Mouse (Mus musculus) hindbrain, embryonic 14.5 days (tissue): ENCODE measurements around the gene Mbtps1. TPM values are rescaled to one million over a fixed set of nuclear protein-coding genes. Genes with fewer than 3 reads are reported as not detected.

Experiments used
- ATAC-seq: fragments of 200-750 bp; cut with Nextera tagmentation; 2 replicates; pipeline ENCODE4 v1.8.0; 2017; ENCODE audit warnings: moderate number of reproducible peaks, mild to moderate bottlenecking, moderate TSS enrichment, moderate library complexity; ENCODE audit not compliant: low FRiP score
- DNase-seq: peaks from one replicate; pipeline ENCODE4 v3.0.0-alpha.2; 2015; ENCODE audit warnings: low spot score
- H3K27ac ChIP-seq: fragments of 300-500 bp; sonication (generic); 2 replicates; pipeline ENCODE4 v1.5.1; 2014; ENCODE audit warnings: mild to moderate bottlenecking, moderate library complexity
- H3K27me3 ChIP-seq: fragments of 300-500 bp; sonication (generic); 2 replicates; pipeline ENCODE4 v1.6.1; 2014; ENCODE audit warnings: mild to moderate bottlenecking, low read length, mixed read lengths; ENCODE audit not compliant: control insufficient read depth, insufficient read depth
- H3K36me3 ChIP-seq: fragments of 300-500 bp; sonication (generic); replicated peaks from 2 replicates; pipeline ENCODE4 v1.6.1; 2014; ENCODE audit not compliant: control insufficient read depth, insufficient read depth
- H3K4me1 ChIP-seq: fragments of 300-500 bp; sonication (generic); replicated peaks from 2 replicates; pipeline ENCODE4 v1.6.1; 2014; ENCODE audit warnings: antibody characterized with exemption, low read length, mixed read lengths; ENCODE audit not compliant: control insufficient read depth, insufficient read depth
- H3K4me2 ChIP-seq: fragments of 300-500 bp; sonication (generic); replicated peaks from 2 replicates; pipeline ENCODE4 v1.6.1; 2014; ENCODE audit warnings: mild to moderate bottlenecking, moderate library complexity
- H3K4me3 ChIP-seq: fragments of 300-500 bp; sonication (generic); replicated peaks from 2 replicates; pipeline ENCODE4 v1.5.1; 2014; ENCODE audit warnings: mild to moderate bottlenecking, low read length
- H3K9ac ChIP-seq: fragments of 300-500 bp; sonication (generic); 2 replicates; pipeline ENCODE4 v1.6.1; 2014
- H3K9me3 ChIP-seq: fragments of 300-500 bp; sonication (generic); 2 replicates; pipeline ENCODE4 v1.6.1; 2016; ENCODE audit warnings: low read length; ENCODE audit not compliant: control insufficient read depth
- WGBS: fragments of 180-500 bp; shearing (Covaris S2); extraction: QIAGEN DNeasy Blood & Tissue Kit; methylation state at CpG from one replicate; pipeline ENCODE4 v1.1.7; 2014; 5-methylcytosine and 5-hydroxymethylcytosine counted together
- polyA plus RNA-seq: library from polyadenylated mRNA; unstranded; fragments of >200 nt; fragmentation: Nextera tagmentation; extraction: Ambion mirVana; gene quantifications from 2 replicates; pipeline ENCODE4 v1.2.1, GENCODE M21; 2014

Mbtps1 gene
- polyA plus RNA-seq, 1 experiment from 2014 or later: 51.1 TPM

- H3K9ac ChIP-seq: no peak overlapping the region
- H3K9me3 ChIP-seq: no peaks in the 10 kb centered on the region
- DNase-seq: no peak
- H3K36me3 ChIP-seq: peaks cover 42% of the 10 kb centered on the region
- WGBS: 92% methylated on average over 9 of the region's 9 CpGs
- H3K27ac ChIP-seq: no peak overlapping the region
- no peak overlapping the region for H3K4me2 ChIP-seq
- no peaks in the 10 kb centered on the region for H3K27me3 ChIP-seq
- peaks cover 5% of the 10 kb centered on the region for H3K4me1 ChIP-seq
- no peak for ATAC-seq
- no peak overlapping the region for H3K4me3 ChIP-seq
Observed at GRCm38 (mm10) chr8:119568251-119568650, 9.7 kb upstream of the Mbtps1 start.

DNA sequence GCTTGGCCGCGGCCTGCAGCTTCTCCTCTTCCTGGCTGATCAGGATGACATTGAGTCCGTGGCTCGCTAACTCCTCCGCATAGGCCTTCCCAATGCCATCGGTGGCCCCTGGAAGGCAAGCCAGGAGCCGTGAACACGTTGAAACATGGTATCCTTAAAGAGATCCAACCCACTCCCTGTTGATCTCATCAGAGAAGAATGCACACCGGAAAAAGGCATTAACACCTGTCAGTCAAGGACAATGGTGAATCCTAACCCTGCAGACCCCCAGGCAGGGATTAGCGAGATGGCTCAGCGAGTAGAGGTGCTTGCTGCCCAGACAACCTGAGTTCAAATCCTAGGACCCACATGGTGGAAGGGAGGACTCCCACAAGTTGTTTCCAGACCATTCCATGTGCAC, 7.8 kb upstream of the Mbtps1 start:
- no peaks in the 10 kb centered on the region for H3K27me3 ChIP-seq
- ATAC-seq (no peak), DNase-seq (no peak)
- no peak overlapping the region for H3K4me3 ChIP-seq
- H3K4me1 ChIP-seq: no peaks in the 10 kb centered on the region
- peaks cover 59% of the 10 kb centered on the region for H3K36me3 ChIP-seq
- 85% methylated on average over 11 of the region's 11 CpGs for WGBS
- H3K9me3 ChIP-seq: no peaks in the 10 kb centered on the region
- H3K9ac ChIP-seq: no peak overlapping the region
- H3K4me2 ChIP-seq: no peak overlapping the region
- H3K27ac ChIP-seq: no peak overlapping the region

DNA sequence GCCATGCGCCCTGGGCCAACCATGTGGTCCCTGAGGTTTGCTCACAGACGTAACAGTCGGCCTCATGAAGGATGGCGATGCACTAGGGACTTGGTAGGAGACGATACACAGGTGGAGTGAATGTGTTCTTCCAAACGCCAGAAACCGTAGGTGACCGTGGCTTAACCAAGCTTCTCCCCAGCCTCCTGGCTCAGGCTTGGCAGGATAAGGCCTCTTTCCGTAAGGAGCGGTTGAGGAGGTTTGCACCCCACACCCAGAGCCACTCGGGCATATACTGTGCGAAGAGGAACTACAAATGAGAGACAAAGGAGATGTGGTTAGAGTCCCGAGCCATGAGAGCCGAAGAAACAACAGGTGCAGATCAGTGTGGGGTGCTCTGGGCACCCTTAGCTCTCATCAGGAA, 5.3 kb upstream of the Mbtps1 start:
- peaks cover 70% of the 10 kb centered on the region for H3K36me3 ChIP-seq
- 96% methylated on average over 14 of the region's 14 CpGs for WGBS
- no peaks in the 10 kb centered on the region for H3K27me3 ChIP-seq
- no peak overlapping the region for H3K4me3 ChIP-seq
- no peak overlapping the region for H3K9ac ChIP-seq
- DNase-seq (no peak), ATAC-seq (no peak)
- H3K4me2 ChIP-seq: no peak overlapping the region
- no peaks in the 10 kb centered on the region for H3K9me3 ChIP-seq
- no peaks in the 10 kb centered on the region; the same call in 1 of the 2 replicates for H3K4me1 ChIP-seq
- H3K27ac ChIP-seq: no peak overlapping the region

- DNase-seq (no peak), ATAC-seq (no peak)
- H3K9me3 ChIP-seq: no peaks in the 10 kb centered on the region
- no peak overlapping the region for H3K9ac ChIP-seq
- H3K4me3 ChIP-seq: no peak overlapping the region
- peaks cover 13% of the 10 kb centered on the region for H3K4me1 ChIP-seq
- H3K27ac ChIP-seq: no peak overlapping the region
- peaks cover 39% of the 10 kb centered on the region for H3K36me3 ChIP-seq
- H3K4me2 ChIP-seq: no peak overlapping the region; the same call in 1 of the 2 replicates
- 92% methylated on average over 6 of the region's 6 CpGs for WGBS
- H3K27me3 ChIP-seq: no peaks in the 10 kb centered on the region
Observed at GRCm38 (mm10) chr8:119559402-119559720, 826 bp upstream of the Mbtps1 start.

DNA sequence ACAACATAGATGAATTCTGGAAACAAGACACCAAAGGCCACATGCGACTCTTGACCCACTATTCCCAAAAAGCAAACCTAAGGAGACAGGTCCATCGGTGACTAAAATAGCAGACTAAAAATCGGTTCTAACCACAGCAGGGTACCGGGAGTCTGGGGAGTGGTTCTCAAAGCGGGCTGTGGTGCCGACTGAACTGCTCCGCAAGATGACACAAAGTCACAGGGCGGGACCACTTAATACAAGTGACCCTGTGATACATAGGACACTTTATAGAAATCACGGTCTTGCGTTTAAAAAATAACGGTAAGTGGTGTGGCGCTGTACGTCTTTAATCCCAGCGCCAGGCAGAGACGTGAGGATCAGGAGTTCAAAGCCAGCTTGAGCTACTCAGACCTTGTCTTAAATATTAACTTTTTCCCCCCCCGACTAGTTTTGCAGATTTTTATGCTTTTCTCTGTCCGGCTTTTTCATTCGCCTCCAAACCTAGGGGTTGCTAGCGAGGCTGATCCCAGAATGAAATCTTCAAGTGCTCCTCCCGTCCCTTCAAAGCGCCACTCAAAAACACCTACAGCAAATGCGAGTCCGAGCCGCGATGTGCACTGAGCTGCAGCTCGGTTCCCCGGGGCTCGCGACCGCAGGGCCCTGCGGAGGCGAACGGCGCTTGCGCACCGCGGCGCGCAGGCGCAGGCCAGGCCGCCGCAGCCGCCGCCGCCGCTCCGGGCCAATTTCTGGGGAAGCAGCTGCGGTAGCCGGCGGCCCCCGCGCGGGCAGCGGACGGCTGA, 523 bp downstream of the Mbtps1 start:
- Histone ChIP-seq H3K4me2 (peak overlapping the region; percentile 69), H3K27me3 (no peaks in the 10 kb centered on the region)

DNA sequence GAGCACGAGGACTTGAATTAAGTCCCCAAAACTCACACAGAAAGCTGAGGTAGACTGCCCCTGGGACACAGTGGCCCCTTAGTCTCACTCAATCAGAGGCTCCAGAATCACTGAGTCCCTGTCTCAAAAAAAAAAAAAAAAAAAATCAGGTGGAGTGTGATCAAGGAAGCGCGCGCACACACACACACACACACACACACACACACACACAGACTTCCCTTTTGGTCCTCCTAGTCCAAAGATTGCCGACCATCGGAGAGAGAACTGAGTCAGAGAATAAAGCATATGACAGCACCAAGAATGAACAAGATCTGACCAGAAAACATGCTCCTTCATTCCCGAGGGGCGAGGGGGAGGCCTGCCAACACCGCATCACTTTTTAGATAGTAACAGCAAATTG, 1.4 kb downstream of the Mbtps1 start:
- WGBS: 82% methylated on average over 9 of the region's 9 CpGs
- peak overlapping the region; percentile 87; the same call in 1 of the 2 replicates for H3K4me3 ChIP-seq
- H3K36me3 ChIP-seq: peaks cover 17% of the 10 kb centered on the region
- H3K9ac ChIP-seq: peak overlapping the region; percentile 87
- no peak for DNase-seq
- ATAC-seq: no peak
- H3K27me3 ChIP-seq: no peaks in the 10 kb centered on the region
- H3K4me2 ChIP-seq: peak overlapping the region; percentile 69
- H3K27ac ChIP-seq: no peak overlapping the region
- peaks cover 13% of the 10 kb centered on the region for H3K4me1 ChIP-seq
- no peaks in the 10 kb centered on the region for H3K9me3 ChIP-seq

More for the DNA sequence above, 523 bp downstream of the Mbtps1 start:
- Histone ChIP-seq H3K4me3 (peak overlapping the region; percentile 87), H3K4me1 (peaks cover 13% of the 10 kb centered on the region), H3K9ac (peak overlapping the region; percentile 87), H3K27ac (peak overlapping the region; percentile 96), H3K9me3 (no peaks in the 10 kb centered on the region), H3K36me3 (peaks cover 26% of the 10 kb centered on the region)
- WGBS: 2% methylated on average over 45 of the region's 55 CpGs
- DNase-seq: peak; percentile 82
- ATAC-seq: peak; percentile 91

DNA sequence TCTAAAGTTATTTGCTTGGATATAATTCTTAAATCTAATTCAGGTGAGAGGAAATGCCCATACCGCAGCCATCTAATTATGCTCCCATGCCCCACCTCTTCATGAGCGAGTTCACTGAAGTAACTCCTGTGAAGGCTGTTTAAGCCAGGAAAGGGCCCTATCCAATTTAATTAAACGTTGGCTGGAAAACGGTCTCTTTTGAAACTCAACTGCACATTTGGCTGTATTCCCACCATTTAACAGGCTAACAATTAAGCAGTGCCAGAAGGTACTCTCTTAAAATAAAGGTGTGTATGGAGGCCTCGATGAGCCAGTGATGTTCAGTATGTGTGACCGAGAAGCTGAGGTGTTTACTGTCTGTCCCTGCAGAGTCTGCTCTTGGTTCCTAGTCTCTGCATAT, 2.7 kb downstream of the Mbtps1 start:
- no peak overlapping the region for H3K4me2 ChIP-seq
- no peaks in the 10 kb centered on the region for H3K27me3 ChIP-seq
- no peak overlapping the region for H3K27ac ChIP-seq
- no peak overlapping the region for H3K4me3 ChIP-seq
- H3K36me3 ChIP-seq: peaks cover 7% of the 10 kb centered on the region
- no peak overlapping the region for H3K9ac ChIP-seq
- no peaks in the 10 kb centered on the region for H3K9me3 ChIP-seq
- ATAC-seq: no peak
- 65% methylated on average over 6 of the region's 6 CpGs for WGBS
- H3K4me1 ChIP-seq: peaks cover 13% of the 10 kb centered on the region
- no peak for DNase-seq

GRCm38 (mm10) chr8:119552967-119553366, 5.6 kb downstream of the Mbtps1 start:
- ATAC-seq (no peak), DNase-seq (no peak)
- Histone ChIP-seq H3K4me1 (peaks cover 13% of the 10 kb centered on the region; the same call in 1 of the 2 replicates), H3K9ac (no peak overlapping the region), H3K9me3 (no peaks in the 10 kb centered on the region), H3K4me3 (no peak overlapping the region), H3K27ac (no peak overlapping the region), H3K27me3 (no peaks in the 10 kb centered on the region), H3K4me2 (no peak overlapping the region), H3K36me3 (no peaks in the 10 kb centered on the region; the same call in 1 of the 2 replicates)
- 78% methylated on average over 2 of the region's 2 CpGs for WGBS

- no peaks in the 10 kb centered on the region for H3K4me1 ChIP-seq
- no peak overlapping the region for H3K9ac ChIP-seq
- H3K36me3 ChIP-seq: peaks cover 35% of the 10 kb centered on the region
- no peaks in the 10 kb centered on the region for H3K27me3 ChIP-seq
- no peak for DNase-seq
- H3K9me3 ChIP-seq: no peaks in the 10 kb centered on the region
- H3K4me2 ChIP-seq: no peak overlapping the region
- H3K4me3 ChIP-seq: no peak overlapping the region
- no peak overlapping the region for H3K27ac ChIP-seq
- WGBS: 86% methylated on average over 7 of the region's 7 CpGs
- no peak for ATAC-seq
Observed at GRCm38 (mm10) chr8:119548560-119549113, 9.9 kb downstream of the Mbtps1 start.
